Mouse (Mus musculus) small intestine, adult 2 months (tissue): Measurements from ENCODE around the gene Lect2. TPM values are rescaled to one million over a fixed set of nuclear protein-coding genes. Genes with fewer than 3 reads are reported as not detected.
A peak's percentile ranks its signal among the peaks of the same experiment; 100 is the strongest.

Experiments used
- H3K27ac ChIP-seq: fragments of 200-500 bp; 2 replicates; pipeline ENCODE4 v1.5.1; 2012; ENCODE audit warnings: low read depth, low read length, control low read depth, inconsistent platforms; ENCODE audit not compliant: insufficient read depth
- H3K27me3 ChIP-seq: fragments of 200-500 bp; 2 replicates; pipeline ENCODE4 v1.6.1; 2012; ENCODE audit warnings: mild to moderate bottlenecking, moderate library complexity, low read length, inconsistent platforms; ENCODE audit not compliant: control insufficient read depth, insufficient read depth
- H3K36me3 ChIP-seq: fragments of 200-500 bp; 2 replicates; pipeline ENCODE4 v1.6.1; 2012; ENCODE audit warnings: mild to moderate bottlenecking, low read length, control low read depth, inconsistent platforms; ENCODE audit not compliant: control insufficient read depth, insufficient read depth
- H3K4me1 ChIP-seq: fragments of 200-500 bp; 2 replicates; pipeline ENCODE4 v1.6.1; 2012; ENCODE audit warnings: low read length, inconsistent platforms, mixed read lengths; ENCODE audit not compliant: control insufficient read depth, insufficient read depth, insufficient read length
- H3K4me3 ChIP-seq: fragments of 200-500 bp; 2 replicates; pipeline ENCODE4 v1.5.1; 2012; ENCODE audit warnings: low read depth, mild to moderate bottlenecking, control low read depth, inconsistent platforms, low read length, moderate library complexity
- CTCF ChIP-seq: fragments of 200-500 bp; IDR thresholded peaks from 2 replicates; pipeline ENCODE4 v1.5.1; 2012; ENCODE audit warnings: low read depth, mild to moderate bottlenecking, control low read depth, inconsistent platforms, low read length, moderate library complexity, mixed read lengths; ENCODE audit not compliant: insufficient replicate concordance, insufficient read length; ENCODE audit errors: extremely low read depth
- POLR2A ChIP-seq: fragments of 200-500 bp; IDR thresholded peaks from 2 replicates; pipeline ENCODE4 v1.6.1; 2012; ENCODE audit warnings: low read depth, mild to moderate bottlenecking, control low read depth, inconsistent platforms, low read length, moderate library complexity
- WGBS: fragments of 180-500 bp; shearing (Covaris S2); methylation state at CpG from one replicate; pipeline ENCODE4 v1.1.7; 2018; 5-methylcytosine and 5-hydroxymethylcytosine counted together
- polyA plus RNA-seq: library from polyadenylated mRNA; depleted of rRNA; stranded (reverse); fragments of >200 nt; gene quantifications from 2 replicates; pipeline ENCODE4 v1.2.3, GENCODE M21; 2012

The Lect2 gene
- polyA plus RNA-seq, 1 experiment: 2.5 TPM

- H3K4me1 ChIP-seq: peaks cover 21% of the 10 kb centered on the region
- H3K27me3 ChIP-seq: no peaks in the 10 kb centered on the region
- TF ChIP-seq POLR2A (no peak), CTCF (no peak)
- WGBS: 85% methylated on average over 5 of the region's 5 CpGs
- no peak overlapping the region for H3K4me3 ChIP-seq
- H3K27ac ChIP-seq: no peak overlapping the region
- no peaks in the 10 kb centered on the region for H3K36me3 ChIP-seq
These were observed 41.9 kb upstream of the Lect2 start for GRCm38 (mm10) chr13:56590202-56590601.

GRCm38 (mm10) chr13:56588454-56589117, 40.3 kb upstream of the Lect2 start:
- Histone ChIP-seq H3K36me3 (no peaks in the 10 kb centered on the region), H3K27me3 (no peaks in the 10 kb centered on the region), H3K4me3 (no peak overlapping the region), H3K27ac (peak overlapping the region; percentile 91), H3K4me1 (peaks cover 19% of the 10 kb centered on the region)
- 45% methylated on average over 14 of the region's 14 CpGs for WGBS
- TF ChIP-seq POLR2A (no peak), CTCF (no peak)

- Histone ChIP-seq H3K4me1 (peaks cover 24% of the 10 kb centered on the region), H3K27ac (no peak overlapping the region), H3K36me3 (no peaks in the 10 kb centered on the region), H3K4me3 (no peak overlapping the region), H3K27me3 (no peaks in the 10 kb centered on the region)
- WGBS: 84% methylated on average over 3 of the region's 3 CpGs
- no peak for TF ChIP-seq CTCF
- TF ChIP-seq POLR2A: no peak
These were observed 37.7 kb upstream of the Lect2 start for GRCm38 (mm10) chr13:56586046-56586445.

GRCm38 (mm10) chr13:56582720-56583119, 34.4 kb upstream of the Lect2 start:
- H3K4me1 ChIP-seq: peaks cover 7% of the 10 kb centered on the region
- no peak for TF ChIP-seq CTCF
- TF ChIP-seq POLR2A: no peak
- H3K27me3 ChIP-seq: no peaks in the 10 kb centered on the region
- H3K27ac ChIP-seq: no peak overlapping the region
- no peaks in the 10 kb centered on the region for H3K36me3 ChIP-seq
- H3K4me3 ChIP-seq: no peak overlapping the region
- WGBS: 76% methylated on average over 3 of the region's 3 CpGs

- TF ChIP-seq POLR2A (no peak), CTCF (no peak)
- H3K27ac ChIP-seq: no peak overlapping the region
- no peaks in the 10 kb centered on the region for H3K27me3 ChIP-seq
- H3K4me3 ChIP-seq: no peak overlapping the region
- peaks cover 6% of the 10 kb centered on the region for H3K4me1 ChIP-seq
- 22% methylated on average over 6 of the region's 6 CpGs for WGBS
- H3K36me3 ChIP-seq: no peaks in the 10 kb centered on the region
These were observed 33.7 kb upstream of the Lect2 start for GRCm38 (mm10) chr13:56581961-56582434.

- Histone ChIP-seq H3K36me3 (no peaks in the 10 kb centered on the region), H3K4me1 (peaks cover 6% of the 10 kb centered on the region), H3K4me3 (no peak overlapping the region), H3K27ac (no peak overlapping the region), H3K27me3 (no peaks in the 10 kb centered on the region)
- 57% methylated on average over 3 of the region's 3 CpGs for WGBS
- TF ChIP-seq CTCF: no peak
These were observed 33.2 kb upstream of the Lect2 start for GRCm38 (mm10) chr13:56581512-56581911.

GRCm38 (mm10) chr13:56580450-56580849, 32.1 kb upstream of the Lect2 start:
- no peak for TF ChIP-seq POLR2A
- no peak for TF ChIP-seq CTCF
- Histone ChIP-seq H3K27ac (no peak overlapping the region), H3K4me3 (no peak overlapping the region), H3K36me3 (no peaks in the 10 kb centered on the region), H3K27me3 (no peaks in the 10 kb centered on the region), H3K4me1 (peaks cover 6% of the 10 kb centered on the region)
- WGBS: 84% methylated on average over 5 of the region's 5 CpGs
